20 mouse cellular contexts compared by ENCODE assay signal in genomic region chr13:76690697-76691096, GRCm38 (mm10).
DNase-seq lines count a peak whose midpoint lies in the region; TF ChIP-seq lines count a peak whose summit lies in the region.
"Had no signal": no experiment of that assay in that cellular context is flagged by ENCODE, and none has a peak within 500 bp of the region (broad histone marks: within the 10 kb centered on the region; RNA-seq: fewer than 3 reads in every experiment).

No protein-coding gene starts in this region.

- H3K27ac ChIP-seq in CH12.LX (ENCODE audit: insufficient read depth, low read depth) (0 out of 2 replicates have a peak overlapping the region, but pooled peaks have one; percentile 31), macrophage (peak overlapping the region; percentile 59)
- H3K27ac ChIP-seq in bone marrow macrophage, adult 2 months (ENCODE audit: insufficient read depth, low read depth, low read length), result peak overlapping the region; percentile 55

- peak; percentile 74 for TF ChIP-seq EP300 in CH12.LX (IDR thresholded peaks at IDR 0.05; ENCODE audit: low read length)

- DNase-seq in CH12.LX (ENCODE audit: extremely low read depth), result peak; percentile 49
- DNase-seq in urinary bladder, adult 2 months (ENCODE audit: low spot score), result no peak
- no peak for DNase-seq in embryo, embryonic 10 days (ENCODE audit: low spot score)
- DNase-seq in adrenal gland, adult 2 months, result no peak
- DNase-seq: adrenal gland, adult 8-10 months; adrenal gland, postnatal 10 days; adrenal gland, postnatal 14 days; adrenal gland, postnatal 25 days; adrenal gland, postnatal 36 days; B cell, adult 2 months; cerebellum, adult 11 months; cerebellum, adult 11-12 months; cerebellum, adult 18-20 months; cerebellum, adult 2 months; cerebellum, adult 8-10 months; cerebellum, adult 9-10 months had no signal

- no peak overlapping the region for H3K4me3 ChIP-seq in CH12.LX (replicated peaks in 1 of 3; ENCODE audit: low read depth in 2 of 3, low read length in 2 of 3, poor library complexity in 1 of 3)
- H3K4me3 ChIP-seq in bone marrow macrophage, adult 2 months (ENCODE audit: insufficient read depth, low read length), result no peak overlapping the region
- no peak overlapping the region for H3K4me3 ChIP-seq in macrophage (ENCODE audit: inconsistent target)

- dilution Hi-C loops in CH12.LX (cut with MboI; ENCODE audit: extremely low pct_ligation_motif_present, extremely low pct_unique_long_range_greater_than_20kb, low sequenced_read_pairs), result no loop called here

- no peaks in the 10 kb centered on the region for H3K36me3 ChIP-seq in CH12.LX (replicated peaks in 1 of 2; ENCODE audit: control insufficient read depth in 1 of 2, insufficient read depth in 1 of 2, low read length in 1 of 2)
- no peaks in the 10 kb centered on the region for H3K36me3 ChIP-seq in macrophage (ENCODE audit: inconsistent target)
- H3K36me3 ChIP-seq: G1E had no signal

- no peaks in the 10 kb centered on the region for H3K9me3 ChIP-seq in CH12.LX (replicated peaks; ENCODE audit: low read length)
- H3K9me3 ChIP-seq: G1E had no signal

- no peak overlapping the region for H3K4me2 ChIP-seq in CH12.LX (ENCODE audit: insufficient read depth, low read depth, poor library complexity, severe bottlenecking)

- peaks cover 8 to 18% of the 10 kb centered on the region in 2 experiments; a peak in 3 of 4 replicates for H3K4me1 ChIP-seq in CH12.LX (ENCODE audit: control insufficient read depth in 1 of 2, insufficient read depth in 2 of 2)
- peaks cover 9% of the 10 kb centered on the region for H3K4me1 ChIP-seq in bone marrow macrophage, adult 2 months (ENCODE audit: control insufficient read depth, insufficient read depth, low read length)

- no peak for TF ChIP-seq RAD21 in CH12.LX (IDR thresholded peaks at IDR 0.05; ENCODE audit: low read depth, low read length)

- no peak for TF ChIP-seq CTCF in CH12.LX (conservative IDR thresholded peaks at IDR 0.05 in 1 of 2, IDR thresholded peaks at IDR 0.05 in 1 of 2; ENCODE audit: low read depth in 2 of 2, low read length in 2 of 2)
- no peak for TF ChIP-seq CTCF in bone marrow macrophage, adult 2 months (IDR thresholded peaks at IDR 0.05; ENCODE audit: low read depth, low read length)

- TF ChIP-seq POLR2A in CH12.LX (IDR thresholded peaks at IDR 0.05; ENCODE audit: low read depth, low read length), result no peak
- TF ChIP-seq POLR2A in bone marrow macrophage, adult 2 months (IDR thresholded peaks at IDR 0.05; ENCODE audit: borderline replicate concordance, low read depth, low read length), result no peak

- no peaks in the 10 kb centered on the region for H3K27me3 ChIP-seq in CH12.LX (replicated peaks)
- H3K27me3 ChIP-seq: Patski had no signal

- in situ Hi-C loops in CH12.LX (cut with MboI; ENCODE audit: low pct_ligation_motif_present, low pct_unique_long_range_greater_than_20kb, low sequenced_read_pairs), result loop anchor here (25.0 kb wide), 3 partner anchors 253 to 478 kb away; partner anchors contain the start of gene Fam81b

- WGBS in macrophage (ENCODE audit: missing documents), result 50% methylated on average over 1 of the region's 1 CpGs

- no peak overlapping the region for H3K9ac ChIP-seq in CH12.LX (ENCODE audit: insufficient read depth, low read depth)

- no peaks in the 10 kb centered on the region for H3K79me2 ChIP-seq in CH12.LX (replicated peaks; ENCODE audit: control insufficient read depth, extremely low read depth, insufficient read depth, poor library complexity, severe bottlenecking)
- H3K79me2 ChIP-seq in macrophage (ENCODE audit: inconsistent target), result no peaks in the 10 kb centered on the region

TF ChIP-seq in CH12.LX, 34 proteins besides CTCF, POLR2A, EP300 and RAD21:
- TF ChIP-seq ZKSCAN1 (IDR thresholded peaks at IDR 0.05; ENCODE audit: borderline replicate concordance, low read depth, low read length), result no peak
- TF ChIP-seq TBP (conservative IDR thresholded peaks at IDR 0.05; ENCODE audit: low read depth, low read length), result peak; percentile 73
- TF ChIP-seq TCF12 (IDR thresholded peaks at IDR 0.05; ENCODE audit: low read depth, low read length), result 0 out of 2 replicates have a peak, but pooled peaks have one; percentile 11
- peak; percentile 80 for TF ChIP-seq IRF4 (IDR thresholded peaks at IDR 0.05; ENCODE audit: low read depth, low read length)
- no peak for TF ChIP-seq MYC (IDR thresholded peaks at IDR 0.05; ENCODE audit: low read depth, low read length)
- TF ChIP-seq SIN3A (IDR thresholded peaks at IDR 0.05; ENCODE audit: low read length), result no peak
- peak; percentile 92 for TF ChIP-seq MEF2A (IDR thresholded peaks at IDR 0.05; ENCODE audit: borderline replicate concordance, low read depth, low read length)
- no peak for TF ChIP-seq SMC3 (IDR thresholded peaks at IDR 0.05; ENCODE audit: low read depth, low read length)
- TF ChIP-seq USF1 (IDR thresholded peaks at IDR 0.05; ENCODE audit: low read depth, low read length), result peak; percentile 61
- TF ChIP-seq MAZ (IDR thresholded peaks at IDR 0.05; ENCODE audit: low read depth, low read length), result no peak
- TF ChIP-seq ETS1 (conservative IDR thresholded peaks at IDR 0.05; ENCODE audit: low read depth, low read length), result peak; percentile 72
- peak; percentile 50; the same call in 1 of the 2 replicates for TF ChIP-seq MAX (IDR thresholded peaks at IDR 0.05; ENCODE audit: low read length)
- TF ChIP-seq JUND (conservative IDR thresholded peaks at IDR 0.05; ENCODE audit: low read depth, low read length), result peak; percentile 65
- TF ChIP-seq NELFE (IDR thresholded peaks at IDR 0.05; ENCODE audit: low read depth, low read length), result no peak
- peak; percentile 77 for TF ChIP-seq BHLHE40 (IDR thresholded peaks at IDR 0.05; ENCODE audit: low read depth, low read length)
- no peak for TF ChIP-seq POLR2AphosphoS2 (IDR thresholded peaks at IDR 0.05; ENCODE audit: low read depth, low read length)
- peak; percentile 64 for TF ChIP-seq USF2 (conservative IDR thresholded peaks at IDR 0.05; ENCODE audit: low read depth, low read length)
- peak; percentile 69 for TF ChIP-seq JUN (IDR thresholded peaks at IDR 0.05; ENCODE audit: insufficient read depth, low read depth, low read length)
- no peak for TF ChIP-seq RCOR1 (conservative IDR thresholded peaks at IDR 0.05; ENCODE audit: low read depth, low read length)
- 0 out of 2 replicates have a peak, but pooled peaks have one; percentile 19 for TF ChIP-seq MAFK (IDR thresholded peaks at IDR 0.05; ENCODE audit: insufficient replicate concordance, low read length)
- TF ChIP-seq NRF1 (IDR thresholded peaks at IDR 0.05; ENCODE audit: low read depth, low read length), result no peak
- TF ChIP-seq ZNF384 (IDR thresholded peaks at IDR 0.05; ENCODE audit: low read depth, low read length), result no peak
